Mouse (Mus musculus) brown adipose tissue, adult 24 weeks (tissue): ENCODE measurements around the gene Gpr152. TPM values are rescaled to one million over a fixed set of nuclear protein-coding genes. Genes with fewer than 3 reads are reported as not detected.
A peak's percentile ranks its signal among the peaks of the same experiment; 100 is the strongest.

Source experiments
- H3K27ac ChIP-seq: fragments of 200-500 bp; replicated peaks from 2 replicates; pipeline ENCODE4 v1.5.1; 2012; ENCODE audit warnings: low read depth, mild to moderate bottlenecking, low read length
- H3K4me1 ChIP-seq: fragments of 200-500 bp; 2 replicates; pipeline ENCODE4 v1.6.1; 2012; ENCODE audit warnings: low read length, mixed read lengths; ENCODE audit not compliant: control insufficient read depth, insufficient read depth, insufficient read length
- H3K4me3 ChIP-seq: fragments of 200-500 bp; 2 replicates; pipeline ENCODE4 v1.5.1; 2012; ENCODE audit warnings: low read depth, mild to moderate bottlenecking, low read length, moderate library complexity; ENCODE audit not compliant: insufficient read depth
- polyA plus RNA-seq: library from polyadenylated mRNA; stranded (reverse); fragments of >200 nt; gene quantifications from 2 replicates; pipeline ENCODE4 v1.2.4, GENCODE M21; 2012; ENCODE audit not compliant: missing spikeins, insufficient read depth, insufficient read length

Gpr152 gene
- polyA plus RNA-seq: not detected in 2 replicates

DNA sequence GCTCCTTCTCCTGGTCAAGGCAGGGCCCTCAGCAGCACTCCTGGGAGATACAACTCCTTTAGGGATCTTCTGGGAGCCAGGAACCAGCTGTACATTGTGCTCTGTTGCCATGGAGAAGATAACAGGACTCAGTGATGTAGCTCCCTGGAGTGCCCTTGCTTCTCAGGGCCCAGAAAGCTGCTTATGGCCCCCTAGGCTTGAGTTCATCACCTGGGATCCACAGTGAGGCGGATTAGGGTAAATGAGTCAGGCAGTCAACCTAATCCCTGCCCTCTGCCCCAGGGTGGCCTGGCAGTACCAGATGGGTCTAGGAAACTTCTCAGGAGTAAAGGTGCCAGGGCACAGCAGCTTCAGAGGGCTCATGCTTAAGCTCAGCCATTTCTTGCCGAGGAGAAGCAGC lies at the start of gene Gpr152:
Gene Gpr152 (plus strand): TSS at position 342 of the 400 bp plus-strand sequence.
- H3K4me1 ChIP-seq: peaks cover 25% of the 10 kb centered on the region
- no peak within 1 kb of the TSS for H3K4me3 ChIP-seq
- no peak within 1 kb of the TSS for H3K27ac ChIP-seq

DNA sequence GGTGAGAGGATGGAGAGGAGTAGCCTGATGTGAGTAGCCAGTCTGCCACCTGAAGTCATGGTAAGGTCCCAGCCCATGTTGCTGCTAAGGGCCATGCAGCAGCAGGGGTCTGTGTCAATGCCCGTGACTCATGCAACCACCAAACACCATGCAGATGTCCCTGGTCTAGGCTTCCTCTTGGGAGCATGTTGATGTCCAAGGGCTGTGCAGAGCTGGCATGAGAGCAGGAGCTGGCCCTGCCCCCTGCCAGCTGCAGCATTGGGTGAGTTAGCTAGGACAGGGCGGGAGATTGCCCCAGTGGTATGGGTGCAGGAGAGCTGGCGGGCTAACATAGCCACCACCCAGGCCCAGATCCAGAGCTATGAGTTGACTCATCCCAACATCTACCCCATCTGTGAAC lies 49.1 kb upstream of the Gpr152 start:
- Histone ChIP-seq H3K27ac (no peak overlapping the region), H3K4me3 (no peak overlapping the region), H3K4me1 (no peaks in the 10 kb centered on the region)

DNA sequence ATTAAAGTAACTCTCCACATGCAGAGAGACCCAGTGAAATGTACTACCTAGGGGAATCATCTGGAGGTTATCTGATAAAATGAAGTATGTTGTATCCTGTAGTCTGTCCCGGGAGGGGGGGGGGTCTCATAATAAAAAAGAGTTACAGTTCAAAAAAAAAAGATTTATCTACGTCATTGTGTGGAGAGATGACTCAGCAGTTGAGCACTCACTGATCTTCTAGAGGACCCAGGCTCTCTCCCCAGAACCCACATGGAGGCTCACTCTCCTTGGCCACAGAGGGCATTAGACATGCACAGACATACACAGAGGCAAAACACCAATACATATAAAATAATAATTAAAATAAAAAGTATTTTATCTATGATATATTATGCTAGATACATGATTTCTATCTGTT lies 48.2 kb upstream of the Gpr152 start:
- H3K4me3 ChIP-seq: no peak overlapping the region
- peaks cover 1% of the 10 kb centered on the region; the same call in 1 of the 2 replicates for H3K4me1 ChIP-seq
- no peak overlapping the region for H3K27ac ChIP-seq

DNA sequence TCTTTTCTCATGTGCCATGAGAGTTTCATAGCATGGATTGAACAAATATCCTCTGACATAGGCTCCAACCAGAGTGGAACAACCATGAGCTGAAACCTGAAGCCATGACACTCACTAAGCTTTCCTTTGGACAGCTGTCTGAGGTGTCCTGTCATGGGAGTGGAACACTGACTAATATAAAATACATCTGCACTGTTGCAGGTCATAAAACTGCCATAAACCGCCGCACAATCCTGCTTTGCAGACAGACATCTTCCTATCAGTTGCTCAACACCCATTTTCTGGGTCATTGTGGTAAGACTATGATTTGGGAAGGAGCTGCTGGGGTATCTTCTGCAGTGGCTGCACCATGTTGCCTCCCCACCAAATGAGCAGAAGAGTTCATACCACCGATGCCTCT lies 46.8 kb upstream of the Gpr152 start:
- peaks cover 2% of the 10 kb centered on the region for H3K4me1 ChIP-seq
- no peak overlapping the region for H3K4me3 ChIP-seq
- H3K27ac ChIP-seq: no peak overlapping the region

DNA sequence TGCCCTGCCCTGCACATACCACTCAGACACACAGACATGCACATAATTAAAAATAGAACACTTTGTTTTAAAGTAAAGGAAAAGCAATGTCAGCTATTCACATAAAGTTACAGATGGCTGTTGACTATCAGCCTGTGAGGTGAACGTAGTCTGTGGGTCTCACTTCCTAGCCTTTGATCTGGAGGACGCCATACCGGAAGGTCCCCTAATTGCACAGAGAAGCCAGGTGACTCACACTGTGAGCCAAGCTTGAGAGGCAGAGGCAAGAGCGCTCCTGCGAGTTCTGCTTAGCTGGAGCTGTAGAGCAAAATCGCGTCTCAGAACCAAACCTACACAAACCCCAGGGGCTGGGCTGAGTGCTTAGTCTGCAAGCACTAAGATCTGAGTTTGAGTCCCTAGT lies 45.8 kb upstream of the Gpr152 start:
- H3K4me3 ChIP-seq: no peak overlapping the region
- peaks cover 2% of the 10 kb centered on the region for H3K4me1 ChIP-seq
- H3K27ac ChIP-seq: no peak overlapping the region

DNA sequence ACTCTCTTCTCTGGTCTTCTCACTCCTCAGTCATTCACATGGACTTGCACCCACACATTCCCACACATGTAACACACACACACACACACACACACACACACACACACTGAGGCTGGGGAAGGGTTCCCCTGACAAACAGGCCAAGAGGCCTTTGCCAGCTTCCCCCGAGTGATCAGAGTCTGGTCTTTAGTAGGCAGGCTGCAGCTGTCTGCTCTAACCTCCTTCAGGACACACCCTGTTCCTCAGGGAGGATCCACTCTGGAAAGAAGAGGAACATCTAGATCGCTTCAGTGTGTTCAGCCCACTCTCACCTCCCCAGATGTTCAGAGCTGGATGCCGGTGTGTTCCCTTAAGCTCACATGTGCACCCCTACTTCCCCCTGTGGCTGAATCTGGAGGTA lies 45.2 kb upstream of the Gpr152 start:
- H3K4me3 ChIP-seq: no peak overlapping the region
- no peak overlapping the region for H3K27ac ChIP-seq
- H3K4me1 ChIP-seq: peaks cover 2% of the 10 kb centered on the region

DNA sequence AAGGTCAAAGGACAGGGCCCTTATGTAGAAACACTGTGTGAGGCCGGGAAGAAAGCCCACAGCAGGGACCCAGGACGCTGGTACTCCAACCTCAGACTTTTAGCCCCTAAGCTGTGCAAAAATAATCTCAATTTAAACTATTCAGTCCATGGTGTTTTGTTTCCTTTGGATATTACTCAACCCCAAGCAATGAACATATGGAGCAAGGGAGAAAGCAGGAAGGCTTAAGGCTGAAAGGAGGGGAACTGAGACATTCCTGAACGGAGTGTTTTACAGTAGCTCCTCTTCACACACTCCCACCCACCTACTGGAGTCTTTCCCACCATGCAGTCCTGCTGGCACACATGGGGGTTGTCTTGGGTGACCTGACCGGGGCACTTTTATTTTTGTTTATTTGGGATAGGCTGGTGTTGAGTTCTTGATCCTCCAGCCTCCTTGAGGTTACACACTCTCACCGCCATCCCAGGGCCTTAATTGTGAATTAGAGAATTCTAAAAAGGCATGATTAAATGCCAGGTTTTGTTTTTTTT lies 44.7 kb upstream of the Gpr152 start:
- Histone ChIP-seq H3K27ac (no peak overlapping the region), H3K4me3 (no peak overlapping the region), H3K4me1 (peaks cover 2% of the 10 kb centered on the region)

DNA sequence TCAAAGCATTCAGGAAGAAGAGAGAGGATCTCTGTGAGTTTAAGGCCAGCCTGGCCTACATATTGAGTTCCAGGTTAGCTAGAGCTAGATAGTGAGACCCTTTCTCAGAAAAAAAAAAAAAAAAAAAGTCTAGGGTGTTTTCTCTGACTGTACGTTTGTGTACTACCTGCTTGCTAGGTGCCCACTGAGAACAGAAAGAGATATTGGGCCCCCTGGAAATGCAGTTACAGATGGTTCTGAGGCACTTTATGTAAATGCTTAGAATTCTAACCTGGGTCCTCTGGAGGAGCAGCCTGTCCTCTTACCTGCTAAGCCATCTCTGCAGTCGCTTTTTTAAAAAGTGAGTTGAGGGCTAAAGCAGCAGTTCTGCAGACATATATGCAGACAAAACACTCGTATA lies 43.8 kb upstream of the Gpr152 start:
- H3K4me1 ChIP-seq: peaks cover 5% of the 10 kb centered on the region

DNA sequence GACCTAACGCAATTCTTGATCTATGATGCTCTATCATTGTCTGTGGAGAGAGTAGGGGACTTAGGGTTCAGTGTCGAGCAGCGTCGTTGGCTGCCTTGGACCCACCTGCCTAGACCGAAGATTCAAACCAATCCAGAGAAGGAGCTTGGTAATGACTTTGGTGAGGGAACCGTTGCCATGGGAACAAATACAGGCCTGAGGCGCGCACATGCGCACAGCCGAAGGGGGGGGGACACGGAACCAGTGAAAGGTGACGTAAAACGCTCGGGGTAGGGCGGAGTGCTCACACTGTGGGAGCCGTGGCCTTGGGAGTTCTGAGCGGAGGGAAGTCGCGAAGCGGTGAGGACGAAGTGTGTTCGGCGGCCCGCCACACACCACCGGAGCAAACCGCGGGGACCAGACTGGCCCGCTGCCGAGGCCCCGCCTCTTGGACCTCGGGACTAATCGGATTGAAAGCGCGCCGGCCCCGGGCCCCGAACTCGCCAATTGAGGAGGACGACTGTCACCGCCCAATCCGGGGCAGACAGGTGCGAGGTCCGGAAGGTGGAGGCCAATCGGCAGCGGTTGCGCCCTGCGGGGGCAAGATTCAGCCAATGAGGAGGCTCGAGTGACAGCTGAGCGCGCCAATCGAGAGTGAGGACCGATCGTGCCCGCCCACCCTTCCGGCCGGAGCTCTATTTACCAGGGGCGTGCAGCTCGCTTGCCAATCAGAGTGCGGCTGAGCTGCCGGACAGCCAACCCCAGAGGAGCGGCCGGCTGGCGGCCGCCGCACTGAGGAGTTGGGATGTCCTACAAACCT lies 42.7 kb upstream of the Gpr152 start, which contains the start of gene Cdk2ap2:
Gene Cdk2ap2 (plus strand): TSS at position 541 of the 799 bp plus-strand sequence.
- H3K27ac ChIP-seq: peak within 1 kb of the TSS; percentile 91
- H3K4me1 ChIP-seq: peaks cover 9% of the 10 kb centered on the region
- peak within 1 kb of the TSS; percentile 82 for H3K4me3 ChIP-seq

More for the DNA sequence above, 43.8 kb upstream of the Gpr152 start:
- no peak overlapping the region for H3K27ac ChIP-seq
- H3K4me3 ChIP-seq: no peak overlapping the region

DNA sequence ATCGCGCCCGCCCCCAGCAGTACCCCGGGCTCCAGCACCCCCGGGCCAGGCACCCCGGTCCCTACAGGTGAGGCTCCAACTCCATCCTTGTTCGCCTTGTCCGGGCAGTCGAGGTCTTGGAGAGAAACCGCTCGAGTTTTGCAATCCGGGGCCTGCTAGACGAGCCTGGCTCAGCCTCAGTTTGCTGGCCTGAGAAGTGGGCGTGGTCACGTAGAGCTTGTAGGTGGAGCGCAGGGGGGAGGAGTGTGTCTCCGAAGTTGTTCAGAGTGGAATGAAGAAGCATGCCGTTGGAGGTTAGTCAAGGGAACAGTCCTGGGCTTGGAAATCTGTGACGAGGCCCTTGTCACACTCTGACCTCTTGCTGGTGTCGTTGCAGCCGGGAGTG lies 42.2 kb upstream of the Gpr152 start:
- peaks cover 9% of the 10 kb centered on the region for H3K4me1 ChIP-seq
- peak overlapping the region; percentile 62 for H3K4me3 ChIP-seq
- H3K27ac ChIP-seq: 0 out of 2 replicates have a peak overlapping the region, but pooled peaks have one; percentile 19

DNA sequence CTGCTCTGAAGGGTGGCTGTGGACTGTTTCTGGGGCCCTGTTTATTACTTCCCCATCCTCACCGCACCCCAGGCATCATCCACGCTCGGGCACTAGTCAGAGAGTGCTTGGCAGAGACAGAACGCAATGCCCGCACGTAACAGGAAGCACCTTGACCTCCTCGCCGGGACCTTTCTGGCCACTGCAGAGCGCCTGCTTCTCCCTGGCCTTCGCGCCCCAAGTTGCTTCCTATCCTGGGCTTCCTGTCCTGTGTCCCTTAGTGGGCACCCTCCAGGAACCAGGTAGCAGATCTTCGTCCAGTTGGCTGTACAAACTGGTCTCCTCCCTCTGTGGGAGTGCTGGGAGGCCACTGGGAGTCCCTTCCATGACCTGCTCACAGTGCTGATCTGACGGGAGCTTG lies 41.2 kb upstream of the Gpr152 start:
- H3K27ac ChIP-seq: 0 out of 2 replicates have a peak overlapping the region, but pooled peaks have one; percentile 2
- H3K4me3 ChIP-seq: peak overlapping the region; percentile 62; the same call in 1 of the 2 replicates
- peaks cover 9% of the 10 kb centered on the region for H3K4me1 ChIP-seq

DNA sequence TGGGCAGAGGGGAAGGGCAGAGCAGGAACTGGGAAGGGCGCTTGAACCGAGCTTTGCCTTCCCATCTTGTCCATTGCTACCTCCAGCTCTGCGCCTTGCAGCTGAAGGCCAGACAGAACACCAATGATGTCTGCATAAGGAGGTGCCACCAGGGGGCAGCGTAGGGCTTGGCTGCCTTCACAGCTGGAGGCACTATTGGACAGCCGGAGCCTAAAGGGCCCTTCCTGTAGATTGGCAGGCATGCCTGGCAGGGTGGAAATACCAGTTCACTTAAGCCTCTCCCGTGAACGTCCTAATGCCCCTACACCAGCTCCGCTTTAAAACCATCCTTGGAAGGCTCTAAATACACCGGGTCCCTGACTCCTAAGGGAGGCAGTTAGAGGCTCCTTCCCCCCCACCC lies 40.5 kb upstream of the Gpr152 start:
- peaks cover 9% of the 10 kb centered on the region for H3K4me1 ChIP-seq
- peak overlapping the region; percentile 87 for H3K4me3 ChIP-seq
- H3K27ac ChIP-seq: peak overlapping the region; percentile 47

DNA sequence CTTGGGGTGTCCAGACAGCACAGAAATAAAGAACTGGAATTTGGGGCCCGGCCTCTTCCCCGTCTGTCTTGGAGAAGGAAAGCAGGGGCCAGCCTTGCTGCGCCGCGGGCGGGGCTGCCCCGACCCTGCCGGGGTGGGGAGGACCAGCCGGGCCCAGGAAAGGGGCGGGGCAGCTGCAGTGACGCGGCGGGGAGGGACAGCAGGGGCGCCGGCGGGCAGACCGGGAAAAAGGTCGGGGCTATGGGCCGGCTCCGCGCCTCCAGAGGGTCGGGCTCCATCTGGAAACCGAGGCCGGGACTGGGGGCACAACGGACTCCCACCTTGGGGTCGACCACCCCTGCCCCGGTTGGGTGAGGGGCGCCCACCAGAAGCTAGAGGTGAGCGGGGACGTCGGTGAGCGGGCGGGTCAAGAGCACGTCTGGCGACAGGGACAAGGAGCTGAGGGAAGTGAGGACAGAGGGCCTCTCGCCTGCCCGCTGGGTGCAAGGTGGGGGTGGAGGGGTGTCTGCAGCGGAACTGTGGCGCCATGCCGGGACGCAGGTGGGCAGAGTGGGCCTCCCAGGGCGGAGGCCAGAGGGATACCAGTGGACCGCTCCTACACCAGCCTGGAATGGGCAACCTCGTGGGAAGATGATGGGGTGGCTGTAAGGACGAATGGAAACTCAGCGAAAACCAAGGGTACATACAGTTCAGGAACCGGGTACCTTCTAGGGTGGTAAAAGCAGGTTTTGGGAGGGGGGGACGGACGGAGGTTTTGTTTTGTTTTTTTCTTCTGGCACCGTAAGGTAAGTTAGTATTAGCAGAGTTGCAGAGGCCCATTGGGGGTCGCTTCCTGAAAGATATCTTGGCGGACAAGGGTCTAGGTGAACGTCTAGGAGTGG lies 39.5 kb upstream of the Gpr152 start, which contains the start of gene Pitpnm1:
Gene Pitpnm1 (plus strand): TSS at position 162 of the 881 bp plus-strand sequence.
- Histone ChIP-seq H3K27ac (peak within 1 kb of the TSS; percentile 70), H3K4me1 (peaks cover 9% of the 10 kb centered on the region), H3K4me3 (peak within 1 kb of the TSS; percentile 87)

DNA sequence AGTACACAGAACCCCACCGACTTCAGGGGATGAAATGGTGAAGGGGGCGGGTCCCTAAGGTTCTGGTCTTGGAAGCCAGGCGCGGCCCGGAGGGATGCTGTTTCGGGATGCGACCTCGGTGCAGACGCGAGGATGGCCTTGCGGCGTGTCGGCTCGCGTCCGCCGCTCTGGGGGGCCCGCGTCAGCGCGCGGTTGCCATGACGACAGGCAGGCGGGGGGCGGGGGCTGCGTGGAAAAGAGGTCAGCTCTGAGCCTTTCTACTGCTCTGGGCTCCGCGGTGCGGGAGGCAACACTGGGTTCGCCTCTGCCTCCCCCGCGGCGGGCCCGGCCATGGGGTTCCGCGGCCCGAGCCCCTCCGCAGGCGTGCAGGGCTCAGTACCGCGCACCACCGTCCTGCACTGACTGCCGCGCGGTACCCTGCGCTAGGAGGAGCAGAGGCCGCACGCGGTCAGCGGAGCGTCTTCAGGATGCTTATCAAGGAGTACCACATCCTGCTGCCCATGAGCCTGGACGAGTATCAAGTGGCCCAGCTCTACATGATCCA lies 38.8 kb upstream of the Gpr152 start:
- Histone ChIP-seq H3K4me3 (peak overlapping the region; percentile 87), H3K4me1 (peaks cover 9% of the 10 kb centered on the region), H3K27ac (no peak overlapping the region)

DNA sequence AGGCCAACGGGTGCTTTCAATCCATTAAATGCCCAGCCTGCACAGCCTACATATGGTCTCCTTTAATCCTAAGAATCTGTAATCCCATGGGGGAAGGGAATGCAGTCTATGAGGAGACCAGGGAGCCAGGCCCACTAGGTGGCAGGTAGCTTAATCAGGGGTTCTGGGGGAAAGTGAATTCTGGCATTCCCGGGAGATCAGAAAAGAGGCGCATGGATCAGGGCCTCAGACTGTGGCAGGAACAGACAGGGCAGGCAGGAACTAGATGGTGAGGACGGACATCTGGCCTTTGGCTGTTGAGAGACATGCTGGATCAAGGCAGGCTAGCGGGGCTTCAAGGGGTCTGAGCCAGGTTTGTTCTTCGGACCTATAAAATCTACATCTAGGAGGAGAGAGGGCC lies 38.1 kb upstream of the Gpr152 start:
- peak overlapping the region; percentile 87; the same call in 1 of the 2 replicates for H3K4me3 ChIP-seq
- H3K27ac ChIP-seq: no peak overlapping the region
- peaks cover 6% of the 10 kb centered on the region for H3K4me1 ChIP-seq
